Mouse (Mus musculus) c-Kit-positive CD71-negative TER-119-negative erythroid progenitor cells, embryonic 14.5 days (primary cell): ENCODE results near the gene Nmrk2.

Source experiments
- DNase-seq: peaks from one replicate; pipeline ENCODE4 v3.0.0-alpha.2; 2013; ENCODE audit warnings: low read depth

Gene Nmrk2

GRCm38 (mm10) chr10:81162318-81162652 lies 39.6 kb downstream of the Nmrk2 start:
- no peak for DNase-seq

DNA sequence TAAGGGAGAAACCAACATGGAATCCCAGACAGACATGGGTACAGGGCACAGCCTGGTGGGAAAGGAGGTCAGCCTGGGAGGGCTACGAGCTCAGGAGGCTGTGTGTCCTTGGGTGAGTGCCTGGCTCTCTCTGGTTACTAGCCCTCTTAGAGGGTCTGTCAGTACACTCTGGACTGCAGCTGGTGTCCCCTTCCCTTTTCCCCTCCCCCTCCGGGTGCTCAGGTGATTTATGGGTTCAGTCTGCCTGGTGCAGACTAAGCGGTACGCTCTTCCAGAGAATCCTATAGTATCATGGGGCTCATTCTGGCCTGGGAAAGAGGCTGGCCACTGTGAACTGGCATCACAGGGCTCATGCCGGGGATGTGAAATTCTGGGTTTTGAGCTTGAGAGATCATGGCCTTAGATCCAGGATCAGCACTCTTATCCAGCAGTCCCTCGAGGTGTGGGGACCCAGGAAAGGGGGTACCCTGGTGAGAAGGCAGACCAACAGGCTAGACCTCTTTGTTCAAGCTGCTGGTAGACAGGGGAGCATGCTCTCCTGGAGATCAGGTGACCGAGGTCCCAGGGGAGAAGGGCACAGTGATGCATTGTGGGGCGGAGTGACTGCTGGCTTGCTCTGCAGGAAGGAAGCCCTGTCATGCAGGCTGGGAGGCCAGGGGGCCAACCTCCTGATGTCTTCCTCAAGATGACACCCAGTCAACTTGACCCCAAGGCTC lies 40.1 kb downstream of the Nmrk2 start:
- no peak for DNase-seq

DNA sequence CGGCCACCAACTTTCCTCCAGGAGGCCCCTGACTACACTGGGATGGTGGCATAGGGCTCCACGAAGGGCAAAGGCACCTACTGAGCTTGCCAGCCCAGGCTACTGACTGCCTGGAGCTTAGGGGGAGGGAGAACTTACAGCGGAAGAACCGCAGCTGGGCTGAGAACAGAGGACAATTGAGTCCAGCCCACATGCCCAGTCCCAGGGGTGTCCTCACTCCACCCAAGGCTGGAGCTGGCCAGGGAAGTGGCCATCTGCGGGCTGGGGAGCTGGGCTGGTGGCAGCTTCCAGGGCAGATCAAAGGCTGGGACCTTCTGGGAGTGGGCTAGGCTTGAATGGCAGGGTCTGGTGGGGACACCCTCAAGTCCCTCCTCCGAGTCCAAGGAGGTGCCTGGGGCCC lies 47.1 kb downstream of the Nmrk2 start:
- no peak for DNase-seq

GRCm38 (mm10) chr10:81154313-81154712 lies 47.5 kb downstream of the Nmrk2 start:
- DNase-seq = no peak

DNA sequence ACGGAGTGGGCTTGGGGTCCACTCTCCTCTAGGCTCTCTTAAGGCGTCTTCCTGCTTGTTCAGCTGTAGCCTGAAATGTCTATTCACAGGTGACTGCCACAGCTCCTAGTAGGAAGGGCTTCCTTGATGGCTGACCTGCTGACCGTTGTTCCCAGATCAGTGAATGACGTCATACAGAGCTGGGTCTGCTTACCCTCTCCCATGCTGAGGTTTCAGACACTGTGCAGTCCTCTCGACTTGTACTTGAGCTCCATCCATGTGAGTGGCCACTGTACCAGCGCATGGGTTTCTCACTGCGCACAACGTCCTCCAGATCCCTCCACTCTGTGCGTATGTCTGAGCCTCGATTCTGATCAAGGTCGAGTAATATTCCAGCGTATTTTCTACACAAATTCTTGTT lies 49.2 kb downstream of the Nmrk2 start:
- no peak for DNase-seq

GRCm38 (mm10) chr10:81151261-81151660 lies 50.6 kb downstream of the Nmrk2 start:
- no peak for DNase-seq
